Mouse (Mus musculus) kidney, embryonic 14.5 days (tissue): ENCODE data around the gene Vmn2r88. TPM values are rescaled to one million over a fixed set of nuclear protein-coding genes. Genes with fewer than 3 reads are reported as not detected.
"Not testable (repeated sequence)": the region's sequence is repeated elsewhere in the genome, so short reads cannot be mapped to it uniquely, and the experiment has no call there.

Source experiments
- ATAC-seq: fragments of 200-750 bp; cut with Nextera tagmentation; 2 replicates; pipeline ENCODE4 v1.8.0; 2017; ENCODE audit warnings: moderate number of reproducible peaks, mild to moderate bottlenecking, moderate TSS enrichment, moderate library complexity; ENCODE audit not compliant: low FRiP score, low TSS enrichment
- H3K27ac ChIP-seq: fragments of 300-500 bp; sonication (generic); 2 replicates; pipeline ENCODE4 v1.5.1; 2014; ENCODE audit warnings: low read depth, mild to moderate bottlenecking, low read length, moderate library complexity, mixed read lengths
- H3K27me3 ChIP-seq: fragments of 300-500 bp; sonication (generic); 2 replicates; pipeline ENCODE4 v1.6.1; 2014; ENCODE audit warnings: mild to moderate bottlenecking, low read length; ENCODE audit not compliant: control insufficient read depth, insufficient read depth
- H3K36me3 ChIP-seq: fragments of 300-500 bp; sonication (generic); 2 replicates; pipeline ENCODE4 v1.6.1; 2014; ENCODE audit warnings: low read length, mixed read lengths; ENCODE audit not compliant: control insufficient read depth, insufficient read depth
- H3K4me1 ChIP-seq: fragments of 300-500 bp; sonication (generic); 2 replicates; pipeline ENCODE4 v1.6.1; 2014; ENCODE audit warnings: low read length, mixed read lengths; ENCODE audit not compliant: control insufficient read depth, insufficient read depth
- H3K4me2 ChIP-seq: fragments of 300-500 bp; sonication (generic); replicated peaks from 2 replicates; pipeline ENCODE4 v1.6.1; 2014; ENCODE audit warnings: low read depth, mild to moderate bottlenecking, low read length
- H3K4me3 ChIP-seq: fragments of 300-500 bp; sonication (generic); 2 replicates; pipeline ENCODE4 v1.5.1; 2014; ENCODE audit warnings: mild to moderate bottlenecking, low read length
- H3K9ac ChIP-seq: fragments of 300-500 bp; sonication (generic); 2 replicates; pipeline ENCODE4 v1.6.1; 2014; ENCODE audit warnings: low read depth, mild to moderate bottlenecking, low read length, moderate library complexity
- H3K9me3 ChIP-seq: fragments of 300-500 bp; sonication (generic); 2 replicates; pipeline ENCODE4 v1.6.1; 2016; ENCODE audit warnings: low read length; ENCODE audit not compliant: control insufficient read depth
- WGBS: fragments of 180-500 bp; shearing (Covaris S2); extraction: QIAGEN DNeasy Blood & Tissue Kit; methylation state at CpG from one replicate; pipeline ENCODE4 v1.1.7; 2014; 5-methylcytosine and 5-hydroxymethylcytosine counted together
- polyA plus RNA-seq: library from polyadenylated mRNA; unstranded; fragments of >200 nt; fragmentation: Nextera tagmentation; extraction: Ambion mirVana; gene quantifications from 2 replicates; pipeline ENCODE4 v1.2.1, GENCODE M21; 2014

Gene Vmn2r88
- not detected in 2 replicates for polyA plus RNA-seq

DNA sequence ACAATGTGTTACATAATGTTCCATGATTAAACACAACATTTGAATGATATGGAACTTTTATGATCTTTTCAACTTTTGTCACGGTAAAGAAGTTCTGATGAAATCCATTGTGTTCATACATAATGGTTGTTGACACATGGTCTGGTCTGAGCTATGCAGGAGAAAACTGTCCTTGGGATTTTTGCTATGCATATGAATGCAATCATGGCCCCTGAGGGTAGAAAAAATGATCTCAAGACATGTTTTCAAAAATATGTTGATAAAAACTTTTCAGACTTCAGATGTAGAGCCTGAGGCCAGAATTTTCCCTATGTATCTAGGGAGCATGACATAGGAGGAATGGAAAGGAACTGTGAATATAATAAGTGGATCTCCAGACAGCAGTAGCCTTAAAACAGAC is at the start of gene Vmn2r88:
Gene Vmn2r88, plus strand, starts transcription at position 301 of the 400 bp plus-strand sequence.
- Histone ChIP-seq H3K27me3 (no peaks in the 10 kb centered on the region), H3K36me3 (no peaks in the 10 kb centered on the region), H3K4me1 (no peaks in the 10 kb centered on the region), H3K4me2 (no peak within 1 kb of the TSS), H3K4me3 (no peak within 1 kb of the TSS), H3K9me3 (no peaks in the 10 kb centered on the region), H3K9ac (no peak within 1 kb of the TSS), H3K27ac (no peak within 1 kb of the TSS)
- 88% methylated on average over 1 of the region's 1 CpGs for WGBS
- no peak for ATAC-seq

DNA sequence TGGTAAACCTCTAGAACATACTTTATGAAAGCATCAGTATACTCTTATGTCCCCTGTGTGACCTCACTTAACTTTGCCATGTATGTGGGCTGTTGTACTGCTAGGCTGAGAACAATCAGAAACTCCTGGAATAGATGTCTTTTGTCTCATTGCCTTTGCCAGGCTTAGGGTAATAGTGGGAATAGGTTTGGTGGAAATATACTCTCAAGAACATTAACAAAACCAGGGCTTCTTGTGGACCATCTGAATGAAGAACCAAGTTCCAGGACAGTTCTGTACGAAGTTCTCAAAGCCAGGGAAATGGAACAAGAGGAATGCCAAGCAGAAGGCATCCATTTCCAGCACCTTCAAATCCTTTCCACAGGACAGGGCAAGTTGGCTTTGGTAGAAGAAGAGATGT is 49.2 kb upstream of the Vmn2r88 start, which contains the start of gene Gm7247:
Gene Gm7247, plus strand, starts transcription at position 301 of the 400 bp plus-strand sequence.
- WGBS, result 83% methylated on average over 1 of the region's 1 CpGs
- no peaks in the 10 kb centered on the region for H3K27me3 ChIP-seq
- H3K27ac ChIP-seq, result no peak within 1 kb of the TSS
- no peak within 1 kb of the TSS for H3K4me3 ChIP-seq
- no peak within 1 kb of the TSS for H3K4me2 ChIP-seq
- H3K4me1 ChIP-seq, result no peaks in the 10 kb centered on the region
- H3K9ac ChIP-seq, result no peak within 1 kb of the TSS
- ATAC-seq, result no peak
- H3K9me3 ChIP-seq, result no peaks in the 10 kb centered on the region
- H3K36me3 ChIP-seq, result no peaks in the 10 kb centered on the region

DNA sequence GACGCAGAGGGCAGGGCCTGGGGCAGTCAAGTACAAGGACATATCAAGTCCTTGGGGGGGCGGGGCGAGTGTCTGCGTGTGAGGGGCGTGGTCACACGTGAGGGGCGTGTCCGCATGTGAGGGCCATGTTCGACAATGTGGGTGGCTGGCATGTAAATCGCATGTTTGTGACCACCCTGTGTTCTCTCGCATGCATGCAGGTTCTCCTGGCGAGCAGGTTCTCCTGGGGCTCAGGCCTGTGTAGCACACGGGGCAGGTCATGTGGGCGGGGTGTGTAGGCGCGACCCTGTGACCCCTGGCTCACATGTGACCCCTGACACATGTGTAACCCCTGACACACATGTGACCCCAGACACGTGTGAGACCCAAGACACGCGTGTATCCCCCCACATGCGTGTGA is 27.8 kb upstream of the Vmn2r88 start:
- Histone ChIP-seq H3K9ac (no peak overlapping the region), H3K9me3 (peaks cover 16% of the 10 kb centered on the region), H3K4me1 (no peaks in the 10 kb centered on the region), H3K27ac (no peak overlapping the region), H3K4me3 (no peak overlapping the region), H3K4me2 (no peak overlapping the region), H3K27me3 (no peaks in the 10 kb centered on the region), H3K36me3 (no peaks in the 10 kb centered on the region)
- WGBS, result 96% methylated on average over 20 of the region's 20 CpGs
- ATAC-seq, result no peak

DNA sequence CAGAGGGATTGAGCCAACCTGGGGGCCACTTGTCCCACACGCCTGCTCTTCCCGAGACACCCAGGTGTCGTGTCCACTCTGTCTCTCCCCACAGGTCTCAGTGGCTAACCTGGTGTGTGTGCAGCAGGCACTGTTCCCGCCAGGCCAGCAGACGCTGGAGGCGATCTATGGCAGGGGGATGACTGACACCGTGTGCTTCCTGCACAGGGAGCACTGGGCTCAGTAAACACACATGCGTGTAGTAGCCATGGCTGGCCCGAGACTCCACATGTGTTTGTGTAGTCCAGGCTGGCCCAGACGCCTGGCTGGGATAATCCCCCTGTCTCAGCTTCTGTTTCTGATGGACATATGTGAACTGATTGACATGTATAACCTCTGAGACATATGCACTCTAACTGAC is 26.3 kb upstream of the Vmn2r88 start:
- Histone ChIP-seq H3K27ac (no peak overlapping the region), H3K9ac (no peak overlapping the region), H3K36me3 (no peaks in the 10 kb centered on the region), H3K4me1 (no peaks in the 10 kb centered on the region), H3K4me2 (no peak overlapping the region), H3K27me3 (no peaks in the 10 kb centered on the region), H3K4me3 (no peak overlapping the region), H3K9me3 (peaks cover 20% of the 10 kb centered on the region)
- ATAC-seq, result peak; percentile 40; the same call in 1 of the 2 replicates
- WGBS, result 94% methylated on average over 10 of the region's 10 CpGs

DNA sequence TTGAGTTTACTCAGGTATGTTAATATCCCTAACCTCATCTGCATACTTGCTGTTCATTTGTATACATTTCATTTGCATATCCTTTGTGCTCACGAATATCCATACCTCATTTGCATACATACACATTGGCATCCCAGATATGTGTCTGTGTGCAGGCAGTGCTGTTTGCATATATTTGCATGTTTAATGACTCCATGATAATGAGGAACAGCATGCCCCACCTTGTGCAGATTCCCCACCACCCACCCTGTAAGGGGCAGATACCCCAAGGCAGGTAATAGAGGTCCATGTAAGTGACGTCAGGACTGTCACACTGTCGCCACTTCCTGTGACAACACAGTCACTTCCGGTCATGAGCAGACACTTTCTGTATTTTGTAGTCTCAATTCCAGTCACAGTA is 24.9 kb upstream of the Vmn2r88 start:
- peak; percentile 37; the same call in 1 of the 2 replicates for ATAC-seq
- Histone ChIP-seq H3K9me3 (peaks cover 20% of the 10 kb centered on the region), H3K27me3 (no peaks in the 10 kb centered on the region), H3K4me2 (no peak overlapping the region), H3K9ac (no peak overlapping the region), H3K27ac (no peak overlapping the region), H3K4me1 (no peaks in the 10 kb centered on the region), H3K4me3 (no peak overlapping the region), H3K36me3 (no peaks in the 10 kb centered on the region)
- WGBS, result 87% methylated on average over 4 of the region's 4 CpGs

DNA sequence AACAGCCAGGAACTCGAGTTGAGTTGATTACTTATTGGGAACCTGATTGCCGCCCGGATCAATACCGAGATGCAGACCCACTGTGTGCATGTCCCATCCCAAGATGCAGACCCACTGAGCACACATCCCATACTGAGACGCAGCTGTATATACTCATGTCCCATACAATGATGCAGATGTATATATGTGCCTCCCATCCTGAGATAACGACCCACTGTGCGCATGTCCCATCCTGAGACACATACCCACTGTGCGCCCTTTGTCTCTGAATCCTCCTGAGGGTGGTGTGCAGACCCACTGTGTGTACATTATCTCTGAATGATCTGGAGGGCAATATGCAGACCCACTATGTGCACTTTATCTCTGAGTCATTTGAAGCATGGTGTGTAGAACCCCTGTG is 22.9 kb upstream of the Vmn2r88 start:
- H3K4me1 ChIP-seq, result no peaks in the 10 kb centered on the region
- no peak overlapping the region for H3K9ac ChIP-seq
- H3K27ac ChIP-seq, result no peak overlapping the region
- H3K9me3 ChIP-seq, result peaks cover 16% of the 10 kb centered on the region
- no peak overlapping the region for H3K4me2 ChIP-seq
- WGBS, result 96% methylated on average over 8 of the region's 8 CpGs
- H3K36me3 ChIP-seq, result no peaks in the 10 kb centered on the region
- H3K4me3 ChIP-seq, result no peak overlapping the region
- no peaks in the 10 kb centered on the region for H3K27me3 ChIP-seq
- no peak for ATAC-seq

DNA sequence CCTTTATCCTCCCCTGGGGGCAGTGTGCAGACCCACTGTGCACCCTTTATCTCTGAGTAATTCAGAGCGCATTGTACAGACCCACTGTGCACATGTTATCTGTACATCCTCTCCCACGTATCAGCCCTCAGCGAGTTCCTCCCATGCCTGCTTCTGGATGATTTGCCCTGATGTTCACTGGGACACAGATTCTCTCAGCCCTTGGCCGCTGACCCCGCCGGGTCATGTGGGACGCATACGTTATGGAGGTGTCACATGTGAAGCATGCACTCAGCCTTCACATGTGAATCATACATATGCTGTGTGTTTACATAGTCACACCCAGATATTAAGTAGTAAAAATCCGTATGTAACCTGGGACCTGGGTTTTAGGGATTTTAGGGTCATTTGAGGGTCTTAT is 22.4 kb upstream of the Vmn2r88 start:
- no peak overlapping the region for H3K9ac ChIP-seq
- ATAC-seq, result peak; percentile 43; the same call in 1 of the 2 replicates
- no peak overlapping the region for H3K27ac ChIP-seq
- H3K4me1 ChIP-seq, result no peaks in the 10 kb centered on the region
- no peak overlapping the region for H3K4me2 ChIP-seq
- H3K36me3 ChIP-seq, result no peaks in the 10 kb centered on the region
- H3K9me3 ChIP-seq, result peaks cover 12% of the 10 kb centered on the region; the same call in 1 of the 2 replicates
- no peak overlapping the region for H3K4me3 ChIP-seq
- WGBS, result 95% methylated on average over 9 of the region's 9 CpGs
- H3K27me3 ChIP-seq, result no peaks in the 10 kb centered on the region

DNA sequence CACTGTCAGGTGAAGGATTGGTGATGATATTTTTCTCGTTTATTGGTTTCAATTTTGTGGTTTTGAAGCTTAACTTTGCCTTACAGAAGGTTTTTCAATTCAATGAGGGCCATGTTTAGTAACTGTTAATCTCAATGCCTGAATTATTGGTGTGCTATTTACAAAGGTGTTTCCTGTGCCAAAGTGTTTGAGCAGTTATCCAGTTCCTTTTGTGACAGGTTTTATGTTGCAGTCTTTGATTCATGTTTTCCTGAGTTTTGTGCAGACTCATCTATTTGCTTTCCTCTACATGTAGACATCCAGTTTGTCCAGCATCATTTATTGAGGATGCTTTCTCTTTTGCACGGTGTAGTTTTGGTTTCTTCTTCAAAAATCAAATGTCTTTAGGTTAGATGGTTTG is 13.3 kb downstream of the Vmn2r88 start:
- H3K27me3 ChIP-seq, result no peaks in the 10 kb centered on the region
- no peak overlapping the region for H3K4me3 ChIP-seq
- no peak overlapping the region for H3K27ac ChIP-seq
- 61% methylated on average over 2 of the region's 2 CpGs for WGBS
- no peak overlapping the region for H3K4me2 ChIP-seq
- ATAC-seq, result no peak
- H3K4me1 ChIP-seq, result no peaks in the 10 kb centered on the region
- H3K9ac ChIP-seq, result no peak overlapping the region
- H3K9me3 ChIP-seq, result no peaks in the 10 kb centered on the region
- no peaks in the 10 kb centered on the region for H3K36me3 ChIP-seq

DNA sequence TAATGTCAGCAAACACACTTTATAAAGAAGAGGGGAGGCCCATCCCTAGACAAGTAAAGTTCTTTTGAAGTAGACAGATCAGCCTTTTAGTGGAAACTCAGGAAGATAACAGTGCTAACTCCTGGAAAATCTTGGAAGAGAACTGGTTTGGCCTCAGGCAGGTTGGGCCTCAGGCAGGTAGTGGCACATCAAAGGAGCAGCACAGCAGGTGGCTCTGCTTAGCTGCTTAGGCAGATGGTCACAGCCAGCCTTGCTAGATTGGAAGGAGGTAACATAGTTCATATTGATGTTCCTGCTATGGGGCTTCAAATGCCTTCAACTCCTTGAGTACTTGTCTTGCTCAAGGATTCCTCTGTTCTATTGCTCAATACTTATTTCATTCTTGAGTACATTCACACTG is 19.5 kb downstream of the Vmn2r88 start:
- H3K4me2 ChIP-seq, H3K9ac ChIP-seq, H3K4me1 ChIP-seq, H3K27me3 ChIP-seq, H3K9me3 ChIP-seq, H3K4me3 ChIP-seq, H3K27ac ChIP-seq, ATAC-seq, H3K36me3 ChIP-seq: not testable (repeated sequence)
